Mouse (Mus musculus) CH12.LX (cell line): ENCODE measurements around the gene Fgfr2.

Source experiments
- CHD2 ChIP-seq: IDR thresholded peaks from 2 replicates; pipeline ENCODE4 v1.6.1; 2011; ENCODE audit warnings: low read length, improper control_type of control experiment
- CTCF ChIP-seq, 2 experiments: IDR thresholded peaks in 1 of 2; conservative IDR thresholded peaks in 1 of 2; 2 replicates each; pipeline ENCODE4 v1.5.1; 2011 to 2012; ENCODE audit warnings: low read depth in 2 of 2, low read length in 2 of 2, improper control_type of control experiment in 1 of 2, inconsistent platforms in 1 of 2, mild to moderate bottlenecking in 1 of 2, moderate library complexity in 1 of 2
- EP300 ChIP-seq: IDR thresholded peaks from 2 replicates; pipeline ENCODE4 v1.6.1; 2011; ENCODE audit warnings: low read length, improper control_type of control experiment
- JUN ChIP-seq: IDR thresholded peaks from 2 replicates; pipeline ENCODE4 v1.6.1; 2011; ENCODE audit warnings: low read depth, mild to moderate bottlenecking, low read length, improper control_type of control experiment, moderate library complexity; ENCODE audit not compliant: insufficient read depth
- MAZ ChIP-seq: IDR thresholded peaks from 2 replicates; pipeline ENCODE4 v1.6.1; 2012; ENCODE audit warnings: low read depth, mild to moderate bottlenecking, inconsistent platforms, low read length, improper control_type of control experiment, moderate library complexity
- POLR2A ChIP-seq: IDR thresholded peaks from 2 replicates; pipeline ENCODE4 v1.6.1; 2011; ENCODE audit warnings: low read depth, mild to moderate bottlenecking, improper control_type of control experiment, low read length
- POLR2AphosphoS2 ChIP-seq: IDR thresholded peaks from 2 replicates; pipeline ENCODE4 v1.6.1; 2011; ENCODE audit warnings: low read depth, low read length, improper control_type of control experiment
- SMC3 ChIP-seq: IDR thresholded peaks from 2 replicates; pipeline ENCODE4 v1.6.1; 2011; ENCODE audit warnings: low read depth, low read length, improper control_type of control experiment
- ZC3H11A ChIP-seq: IDR thresholded peaks from 2 replicates; pipeline ENCODE4 v1.6.1; 2012; ENCODE audit warnings: low read depth, mild to moderate bottlenecking, inconsistent platforms, low read length, improper control_type of control experiment
- ZMIZ1 ChIP-seq: IDR thresholded peaks from 2 replicates; pipeline ENCODE4 v1.6.1; 2012; ENCODE audit warnings: low read depth, mild to moderate bottlenecking, inconsistent platforms, low read length, improper control_type of control experiment

GRCm38 (mm10) chr7:131174121-131174520 lies 1949.0 kb downstream of the Fgfr2 start, which contains the start of gene 5430419D17Rik:
- TF ChIP-seq SMC3 = no peak
- no peak for TF ChIP-seq MAZ
- no peak for TF ChIP-seq CTCF (conservative IDR thresholded peaks at IDR 0.05 in 1 of 2, IDR thresholded peaks at IDR 0.05 in 1 of 2; ENCODE audit: low read depth in 2 of 2, low read length in 2 of 2)
- TF ChIP-seq CHD2 = no peak
- no peak for TF ChIP-seq POLR2A
- no peak for TF ChIP-seq POLR2AphosphoS2
- no peak for TF ChIP-seq EP300
- TF ChIP-seq ZC3H11A = no peak
- no peak for TF ChIP-seq ZMIZ1
- no peak for TF ChIP-seq JUN
